Comparison of ENCODE assay signal across 8 mouse cellular contexts in the genomic region with DNA sequence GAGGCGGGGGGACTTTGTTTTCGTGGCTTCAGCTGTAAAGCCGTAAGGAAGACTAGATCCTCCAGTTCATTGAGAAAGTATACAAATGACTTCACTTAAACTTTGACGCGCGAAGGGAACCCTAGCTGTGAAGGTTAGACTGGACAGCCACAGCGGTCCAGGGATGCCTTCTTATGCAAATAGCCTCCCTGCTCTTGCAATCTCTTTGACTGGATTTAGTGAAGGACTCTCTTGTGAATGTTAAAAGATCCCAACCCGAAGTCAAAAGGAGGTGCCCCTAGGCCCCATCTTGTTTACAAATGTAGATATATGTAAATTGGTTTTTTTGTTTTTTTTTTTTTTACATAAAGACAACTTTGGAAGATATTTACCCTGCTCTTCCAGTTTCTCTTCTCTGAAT. TPM values are rescaled to one million over a fixed set of nuclear protein-coding genes. Genes with fewer than 3 reads are reported as not detected.
DNase-seq lines count a peak whose midpoint lies in the region; ATAC-seq and TF ChIP-seq lines count a peak whose summit lies in the region.

No protein-coding gene starts in this region.

- in situ Hi-C loops in ES-E14 (cut with MboI; ENCODE audit: low sequenced_read_pairs in 2 of 2, unreplicated experiment in 2 of 2) = no loop called here

- 0 out of 2 replicates have a peak, but pooled peaks cover 2% of the 10 kb centered on the region for H3K36me3 ChIP-seq in heart, embryonic 11.5 days (ENCODE audit: control insufficient read depth, insufficient read depth, low read length)
- peaks cover 15% of the 10 kb centered on the region for H3K36me3 ChIP-seq in ES-E14 (ENCODE audit: control insufficient read depth, insufficient read depth, low read length, poor library complexity, severe bottlenecking)
- no peaks in the 10 kb centered on the region for H3K36me3 ChIP-seq in forebrain, postnatal 0 days (ENCODE audit: insufficient read depth)
- no peaks in the 10 kb centered on the region for H3K36me3 ChIP-seq in midbrain, embryonic 11.5 days (ENCODE audit: control insufficient read depth, insufficient read depth, low read length)

- peak overlapping the region; percentile 88 for H3K27ac ChIP-seq in heart, embryonic 11.5 days (ENCODE audit: low read depth, low read length)
- peak overlapping the region; percentile 99; the same call in 1 of the 2 replicates for H3K27ac ChIP-seq in ES-E14 (ENCODE audit: insufficient read depth, low read depth, low read length, poor library complexity, severe bottlenecking)
- H3K27ac ChIP-seq in forebrain, postnatal 0 days (ENCODE audit: low read depth, low read length) = peak overlapping the region; percentile 92
- peak overlapping the region; percentile 83 for H3K27ac ChIP-seq in midbrain, embryonic 11.5 days (ENCODE audit: low read depth, low read length)

- peak overlapping the region; percentile 76 for H3K9ac ChIP-seq in heart, embryonic 11.5 days (ENCODE audit: low read depth, low read length)
- peak overlapping the region; percentile 98; the same call in 1 of the 2 replicates for H3K9ac ChIP-seq in ES-E14 (ENCODE audit: insufficient read depth, low read depth, low read length, poor library complexity, severe bottlenecking)
- peak overlapping the region; percentile 65 for H3K9ac ChIP-seq in forebrain, postnatal 0 days
- peak overlapping the region; percentile 75 for H3K9ac ChIP-seq in midbrain, embryonic 11.5 days (ENCODE audit: low read length)

- 2% methylated on average over 8 of the region's 8 CpGs for WGBS in heart, embryonic 11.5 days (ENCODE audit: insufficient replicate concordance)
- WGBS in forebrain, postnatal 0 days = 0% methylated on average over 8 of the region's 8 CpGs
- under 1% methylated on average over 8 of the region's 8 CpGs for WGBS in midbrain, embryonic 11.5 days

- H3K4me3 ChIP-seq in heart, embryonic 11.5 days (ENCODE audit: low read depth, low read length) = peak overlapping the region; percentile 60
- peak overlapping the region; percentile 90 to 97 for H3K4me3 ChIP-seq in ES-E14 (ENCODE audit: insufficient read depth in 1 of 2, low read depth in 1 of 2, low read length in 2 of 2, poor library complexity in 1 of 2, severe bottlenecking in 1 of 2)
- peak overlapping the region; percentile 79 for H3K4me3 ChIP-seq in forebrain, postnatal 0 days (ENCODE audit: low read depth, low read length)
- peak overlapping the region; percentile 64 for H3K4me3 ChIP-seq in midbrain, embryonic 11.5 days (ENCODE audit: low read depth, low read length)

- H3K9me3 ChIP-seq in heart, embryonic 11.5 days (replicated peaks; ENCODE audit: control insufficient read depth, low read length) = no peaks in the 10 kb centered on the region
- no peaks in the 10 kb centered on the region for H3K9me3 ChIP-seq in ES-E14 (ENCODE audit: control insufficient read depth, insufficient read depth, low read depth, low read length)
- H3K9me3 ChIP-seq in forebrain, postnatal 0 days (ENCODE audit: low read length) = no peaks in the 10 kb centered on the region
- H3K9me3 ChIP-seq in midbrain, embryonic 11.5 days (ENCODE audit: control insufficient read depth, low read length) = no peaks in the 10 kb centered on the region

- no peak for DNase-seq in heart, adult 9 months (ENCODE audit: low spot score in 2 of 2)
- peak; percentile 68 for DNase-seq in ES-E14 (ENCODE audit: low read depth, low spot score)
- DNase-seq in forebrain, postnatal 0 days = no peak
- no peak for DNase-seq in midbrain, embryonic 11.5 days (ENCODE audit: low spot score, missing footprints)
- no peak for DNase-seq in right cerebral cortex, postnatal 25 days
- no peak for DNase-seq in layer of hippocampus, adult 8-10 months (ENCODE audit: low spot score in 2 of 2)
- no peak for DNase-seq in adrenal gland, adult 2 months

- peak overlapping the region; percentile 72 for H3K4me2 ChIP-seq in heart, embryonic 11.5 days
- H3K4me2 ChIP-seq in forebrain, postnatal 0 days (ENCODE audit: low read depth) = peak overlapping the region; percentile 78
- H3K4me2 ChIP-seq in midbrain, embryonic 11.5 days = peak overlapping the region; percentile 57

- peaks cover 38% of the 10 kb centered on the region for H3K4me1 ChIP-seq in heart, embryonic 11.5 days (ENCODE audit: control insufficient read depth, insufficient read depth, low read length)
- peaks cover 9 to 26% of the 10 kb centered on the region in 2 experiments for H3K4me1 ChIP-seq in ES-E14 (ENCODE audit: control insufficient read depth in 2 of 2, insufficient read depth in 2 of 2, low read length in 2 of 2, poor library complexity in 1 of 2)
- H3K4me1 ChIP-seq in forebrain, postnatal 0 days (ENCODE audit: insufficient read depth) = peaks cover 3% of the 10 kb centered on the region; the same call in 1 of the 2 replicates
- H3K4me1 ChIP-seq in midbrain, embryonic 11.5 days (ENCODE audit: control insufficient read depth, insufficient read depth, low read length) = peaks cover 27% of the 10 kb centered on the region

- no peak for ATAC-seq in heart, embryonic 11.5 days (replicated peaks; ENCODE audit: insufficient number of reproducible peaks, low FRiP score, low TSS enrichment)
- no peak for ATAC-seq in forebrain, postnatal 0 days
- no peak for ATAC-seq in midbrain, embryonic 11.5 days (ENCODE audit: low FRiP score)

- no peaks in the 10 kb centered on the region for H3K27me3 ChIP-seq in heart, embryonic 11.5 days (ENCODE audit: control insufficient read depth, insufficient read depth, low read length)
- H3K27me3 ChIP-seq in forebrain, postnatal 0 days (ENCODE audit: insufficient read depth, low read length) = no peaks in the 10 kb centered on the region
- no peaks in the 10 kb centered on the region for H3K27me3 ChIP-seq in midbrain, embryonic 11.5 days (ENCODE audit: control insufficient read depth, insufficient read depth, low read length)

- TF ChIP-seq CTCF in forebrain, postnatal 0 days (IDR thresholded peaks at IDR 0.05; ENCODE audit: low read depth) = no peak

TF ChIP-seq in ES-E14, 5 proteins besides CTCF, POLR2A, EP300 and RAD21:
- TF ChIP-seq ZC3H11A (IDR thresholded peaks at IDR 0.05; ENCODE audit: borderline replicate concordance, low read depth, low read length) (no peak), CHD2 (IDR thresholded peaks at IDR 0.05; ENCODE audit: low read depth, low read length) (0 out of 2 replicates have a peak, but pooled peaks have one; percentile 45), ZNF384 (IDR thresholded peaks at IDR 0.05; ENCODE audit: low read depth, low read length) (peak; percentile 97)

RNA-seq across cellular contexts. Expression of a gene that starts 1.7 kb away (rescaled TPM):
- polyA plus RNA-seq in heart, embryonic 11.5 days (2014; fragmentation: Nextera tagmentation; extraction: Ambion mirVana) = 103 and 107 TPM in 2 replicates
- 98.0 and 105 TPM in 2 replicates for total RNA-seq in ES-E14 (2012; rRNA removed)
- 40.1 and 43.1 TPM in 2 replicates for total RNA-seq in forebrain, postnatal 0 days (2014; rRNA removed)
- polyA plus RNA-seq in forebrain, postnatal 0 days (2015; fragmentation: Nextera tagmentation; extraction: Ambion mirVana) = 52.4 and 59.8 TPM in 2 replicates
- polyA plus RNA-seq in midbrain, embryonic 11.5 days (2014; fragmentation: Nextera tagmentation; extraction: Ambion mirVana) = 144 and 147 TPM in 2 replicates
- total RNA-seq in layer of hippocampus, adult 8-10 months (2022) = 10 to 100 TPM; 27.7 to 36.7 (median 33.7) TPM
- total RNA-seq in adrenal gland, adult 2 months (2021) = 10 to 100 TPM; 59.6 to 67.5 TPM
- 78.9 and 85.0 TPM in 2 replicates for polyA plus RNA-seq in adrenal gland, adult 2 months (2012; rRNA removed)

RNA-seq across cellular contexts. Expression of a gene that starts 1.8 kb away (rescaled TPM):
- 20.3 and 22.9 TPM in 2 replicates for polyA plus RNA-seq in heart, embryonic 11.5 days (2014; fragmentation: Nextera tagmentation; extraction: Ambion mirVana)
- 30.7 and 33.0 TPM in 2 replicates for total RNA-seq in ES-E14 (2012; rRNA removed)
- 10.5 and 13.1 TPM in 2 replicates for total RNA-seq in forebrain, postnatal 0 days (2014; rRNA removed)
- polyA plus RNA-seq in forebrain, postnatal 0 days (2015; fragmentation: Nextera tagmentation; extraction: Ambion mirVana) = 14.6 and 17.3 TPM in 2 replicates
- polyA plus RNA-seq in midbrain, embryonic 11.5 days (2014; fragmentation: Nextera tagmentation; extraction: Ambion mirVana) = 35.1 and 36.4 TPM in 2 replicates
- 10 to 100 TPM; 12.2 to 17.8 (median 12.3) TPM for total RNA-seq in layer of hippocampus, adult 8-10 months (2022)
- total RNA-seq in adrenal gland, adult 2 months (2021) = 10 to 100 TPM in 1 of 2 experiments, 1 to 10 TPM in 1; 8.4 to 12.0 TPM
- 14.8 and 16.1 TPM in 2 replicates for polyA plus RNA-seq in adrenal gland, adult 2 months (2012; rRNA removed)

RNA-seq across cellular contexts. Expression of a gene that starts 21.8 kb away (rescaled TPM):
- polyA plus RNA-seq in heart, embryonic 11.5 days (2014; fragmentation: Nextera tagmentation; extraction: Ambion mirVana) = 15.2 and 19.0 TPM in 2 replicates
- total RNA-seq in ES-E14 (2012; rRNA removed) = 3.1 and 3.2 TPM in 2 replicates
- 137 and 184 TPM in 2 replicates for total RNA-seq in forebrain, postnatal 0 days (2014; rRNA removed)
- polyA plus RNA-seq in forebrain, postnatal 0 days (2015; fragmentation: Nextera tagmentation; extraction: Ambion mirVana) = 149 and 171 TPM in 2 replicates
- polyA plus RNA-seq in midbrain, embryonic 11.5 days (2014; fragmentation: Nextera tagmentation; extraction: Ambion mirVana) = 11.0 and 12.3 TPM in 2 replicates
- total RNA-seq in layer of hippocampus, adult 8-10 months (2022) = 100 to 1,000 TPM; 115 to 132 (median 124) TPM
- total RNA-seq in adrenal gland, adult 2 months (2021) = under 1 TPM; 0.52 to 0.69 TPM
- polyA plus RNA-seq in adrenal gland, adult 2 months (2012; rRNA removed) = 0.77 and 1.3 TPM in 2 replicates

RNA-seq across cellular contexts. Expression of a gene that starts 23.9 kb away (rescaled TPM):
- 31.0 and 36.2 TPM in 2 replicates for polyA plus RNA-seq in heart, embryonic 11.5 days (2014; fragmentation: Nextera tagmentation; extraction: Ambion mirVana)
- total RNA-seq in ES-E14 (2012; rRNA removed) = 12.1 and 13.1 TPM in 2 replicates
- 38.9 and 74.0 TPM in 2 replicates for total RNA-seq in forebrain, postnatal 0 days (2014; rRNA removed)
- 83.2 and 106 TPM in 2 replicates for polyA plus RNA-seq in forebrain, postnatal 0 days (2015; fragmentation: Nextera tagmentation; extraction: Ambion mirVana)
- polyA plus RNA-seq in midbrain, embryonic 11.5 days (2014; fragmentation: Nextera tagmentation; extraction: Ambion mirVana) = 10.4 and 12.2 TPM in 2 replicates
- 100 to 1,000 TPM; 386 to 493 (median 443) TPM for total RNA-seq in layer of hippocampus, adult 8-10 months (2022)
- total RNA-seq in adrenal gland, adult 2 months (2021) = 10 to 100 TPM; 34.9 to 40.2 TPM
- polyA plus RNA-seq in adrenal gland, adult 2 months (2012; rRNA removed) = 28.3 and 31.5 TPM in 2 replicates

RNA-seq across cellular contexts. Expression of a gene that starts 32.9 kb away (rescaled TPM):
- 0.20 and 1.3 TPM in 2 replicates for polyA plus RNA-seq in heart, embryonic 11.5 days (2014; fragmentation: Nextera tagmentation; extraction: Ambion mirVana)
- 0.98 and 2.5 TPM in 2 replicates for total RNA-seq in ES-E14 (2012; rRNA removed)
- total RNA-seq in forebrain, postnatal 0 days (2014; rRNA removed) = 9.5 and 12.3 TPM in 2 replicates
- 1.8 and 3.0 TPM in 2 replicates for polyA plus RNA-seq in forebrain, postnatal 0 days (2015; fragmentation: Nextera tagmentation; extraction: Ambion mirVana)
- polyA plus RNA-seq in midbrain, embryonic 11.5 days (2014; fragmentation: Nextera tagmentation; extraction: Ambion mirVana) = 1.00 and 1.9 TPM in 2 replicates
- total RNA-seq in layer of hippocampus, adult 8-10 months (2022) = 1 to 10 TPM; 3.1 to 6.3 (median 5.0) TPM
- under 1 TPM; 0.32 to 0.66 TPM for total RNA-seq in adrenal gland, adult 2 months (2021)
- polyA plus RNA-seq in adrenal gland, adult 2 months (2012; rRNA removed) = 0.19 and 0.28 TPM in 2 replicates

Comparison
In these comparisons a context has a peak if more than half of its experiments do, and no peak if none do; other contexts are left out.
1. RNA of a gene that starts 21.8 kb away (total RNA-seq): 137 to 184 TPM in forebrain, postnatal 0 days and 115 to 132 TPM in layer of hippocampus, adult 8-10 months; 3.1 to 3.2 TPM in ES-E14 and 0.52 to 0.69 TPM in adrenal gland, adult 2 months; every median in the first group is over 10 times any median in the second.
2. Peak in every context shown above with its lines, with median percentiles within 50 percentile points of each other: H3K27ac ChIP-seq, H3K4me2 ChIP-seq, H3K4me3 ChIP-seq and H3K9ac ChIP-seq.